Mouse (Mus musculus) stomach, postnatal 0 days (tissue): ENCODE results near the gene Afg1l. TPM values are rescaled to one million over a fixed set of nuclear protein-coding genes. Genes with fewer than 3 reads are reported as not detected.

Experiments
- ATAC-seq: fragments of 200-750 bp; cut with Nextera tagmentation; 2 replicates; pipeline ENCODE4 v1.8.0; 2017; ENCODE audit not compliant: low FRiP score, low TSS enrichment
- DNase-seq: peaks from one replicate; pipeline ENCODE4 v3.0.0-alpha.2; 2016; ENCODE audit warnings: low spot score
- H3K27ac ChIP-seq: fragments of 300-500 bp; sonication (generic); replicated peaks from 2 replicates; pipeline ENCODE4 v1.5.1; 2014; ENCODE audit warnings: mild to moderate bottlenecking, control low read depth
- H3K27me3 ChIP-seq: fragments of 300-500 bp; sonication (generic); 2 replicates; pipeline ENCODE4 v1.6.1; 2014; ENCODE audit warnings: low read length; ENCODE audit not compliant: control insufficient read depth, insufficient read depth
- H3K36me3 ChIP-seq: fragments of 300-500 bp; sonication (generic); 2 replicates; pipeline ENCODE4 v1.6.1; 2014; ENCODE audit warnings: low read length, mixed read lengths; ENCODE audit not compliant: control insufficient read depth, insufficient read depth
- H3K4me1 ChIP-seq: fragments of 300-500 bp; sonication (generic); replicated peaks from 2 replicates; pipeline ENCODE4 v1.6.1; 2014; ENCODE audit warnings: antibody characterized with exemption; ENCODE audit not compliant: control insufficient read depth, insufficient read depth
- H3K4me2 ChIP-seq: fragments of 300-500 bp; sonication (generic); replicated peaks from 2 replicates; pipeline ENCODE4 v1.6.1; 2014; ENCODE audit warnings: low read depth, mild to moderate bottlenecking, control low read depth, moderate library complexity
- H3K4me3 ChIP-seq: fragments of 300-500 bp; sonication (generic); 2 replicates; pipeline ENCODE4 v1.5.1; 2014; ENCODE audit warnings: low read depth, low read length, control low read depth
- H3K9ac ChIP-seq: fragments of 300-500 bp; sonication (generic); 2 replicates; pipeline ENCODE4 v1.6.1; 2014; ENCODE audit warnings: mild to moderate bottlenecking, low read length, control low read depth, mixed read lengths
- H3K9me3 ChIP-seq: fragments of 300-500 bp; sonication (generic); 2 replicates; pipeline ENCODE4 v1.6.1; 2016; ENCODE audit warnings: low read length; ENCODE audit not compliant: control insufficient read depth
- CTCF ChIP-seq: IDR thresholded peaks from 2 replicates; pipeline ENCODE4 v1.5.1; 2016; ENCODE audit warnings: antibody characterized with exemption, low read depth, mild to moderate bottlenecking, moderate library complexity
- EP300 ChIP-seq: optimal IDR thresholded peaks from 2 replicates; pipeline ENCODE3; 2016; ENCODE audit warnings: antibody characterized with exemption
- WGBS: fragments of 180-500 bp; shearing (Covaris S2); extraction: QIAGEN DNeasy Blood & Tissue Kit; methylation state at CpG from one replicate; pipeline ENCODE4 v1.1.7; 2014; 5-methylcytosine and 5-hydroxymethylcytosine counted together
- polyA plus RNA-seq: library from polyadenylated mRNA; unstranded; fragments of >200 nt; fragmentation: Nextera tagmentation; extraction: Ambion mirVana; gene quantifications from 2 replicates; pipeline ENCODE4 v1.2.1, GENCODE M21; 2015

Gene Afg1l
- polyA plus RNA-seq, 1 experiment from 2014 or later = 6.4 TPM

GRCm38 (mm10) chr10:42323978-42324377, 154.4 kb downstream of the Afg1l start:
- Histone ChIP-seq H3K9me3 (no peaks in the 10 kb centered on the region), H3K36me3 (no peaks in the 10 kb centered on the region; the same call in 1 of the 2 replicates), H3K9ac (no peak overlapping the region), H3K27me3 (no peaks in the 10 kb centered on the region), H3K4me1 (no peaks in the 10 kb centered on the region), H3K4me2 (no peak overlapping the region), H3K27ac (no peak overlapping the region), H3K4me3 (no peak overlapping the region)
- no peak for ATAC-seq
- DNase-seq = no peak
- no peak for TF ChIP-seq EP300
- TF ChIP-seq CTCF = no peak

DNA sequence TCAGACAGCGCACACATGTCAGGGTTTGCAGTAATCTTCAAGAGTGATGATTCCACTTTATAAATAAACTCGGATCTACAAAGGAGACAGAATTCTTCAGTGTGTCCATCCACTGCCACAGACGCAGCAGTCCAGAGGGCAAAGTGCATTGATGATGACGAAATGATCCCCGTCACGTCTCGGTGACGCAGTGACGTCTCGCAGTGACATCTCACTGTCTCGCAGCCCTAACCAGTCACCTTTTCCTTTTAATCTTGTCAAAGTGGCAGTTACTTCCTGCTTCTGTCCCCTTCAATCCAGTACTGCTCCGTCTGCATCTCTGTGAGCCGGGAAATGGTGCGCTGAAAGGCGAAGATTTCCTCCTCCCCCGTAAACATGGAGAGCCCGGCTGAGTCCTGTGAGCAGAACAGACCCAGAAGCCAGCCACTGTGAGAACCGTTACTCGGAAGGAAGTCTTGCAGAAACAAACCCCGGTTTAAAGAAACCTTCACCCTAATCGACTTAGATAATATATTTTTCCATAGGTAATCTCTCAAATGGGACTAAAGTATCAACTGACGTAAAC, 165.1 kb downstream of the Afg1l start:
- H3K27me3 ChIP-seq = no peaks in the 10 kb centered on the region
- H3K4me3 ChIP-seq = no peak overlapping the region
- no peaks in the 10 kb centered on the region; the same call in 1 of the 2 replicates for H3K36me3 ChIP-seq
- TF ChIP-seq CTCF (no peak), EP300 (no peak)
- WGBS = 65% methylated on average over 22 of the region's 22 CpGs
- no peak for DNase-seq
- no peak overlapping the region for H3K27ac ChIP-seq
- H3K9ac ChIP-seq = no peak overlapping the region
- no peak overlapping the region for H3K4me2 ChIP-seq
- no peaks in the 10 kb centered on the region for H3K4me1 ChIP-seq
- ATAC-seq = no peak
- H3K9me3 ChIP-seq = no peaks in the 10 kb centered on the region

GRCm38 (mm10) chr10:42312557-42312956, 165.8 kb downstream of the Afg1l start:
- H3K27ac ChIP-seq = no peak overlapping the region
- TF ChIP-seq EP300 (no peak), CTCF (no peak)
- ATAC-seq = no peak
- no peak overlapping the region for H3K9ac ChIP-seq
- no peaks in the 10 kb centered on the region for H3K4me1 ChIP-seq
- 47% methylated on average over 1 of the region's 1 CpGs for WGBS
- H3K27me3 ChIP-seq = no peaks in the 10 kb centered on the region
- H3K9me3 ChIP-seq = no peaks in the 10 kb centered on the region
- no peak for DNase-seq
- no peak overlapping the region for H3K4me2 ChIP-seq
- H3K36me3 ChIP-seq = no peaks in the 10 kb centered on the region
- no peak overlapping the region for H3K4me3 ChIP-seq

DNA sequence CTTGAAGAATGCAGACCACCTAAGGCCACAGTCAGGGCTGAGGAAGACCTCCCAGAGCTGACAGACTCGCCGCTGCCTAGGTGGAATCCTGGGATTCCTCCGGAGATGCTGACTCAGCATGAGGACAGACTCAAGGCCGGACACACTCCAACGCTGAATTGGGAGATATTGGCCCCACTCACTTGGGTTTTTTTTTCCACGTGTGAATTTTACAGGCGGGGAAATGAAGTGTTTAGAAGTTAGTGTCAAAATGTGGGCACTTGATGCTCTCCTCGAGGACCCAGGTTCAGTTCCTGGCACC, 169.7 kb downstream of the Afg1l start:
- H3K27me3 ChIP-seq = no peaks in the 10 kb centered on the region
- peak overlapping the region; percentile 57 for H3K4me2 ChIP-seq
- no peaks in the 10 kb centered on the region for H3K4me1 ChIP-seq
- H3K27ac ChIP-seq = no peak overlapping the region
- 33% methylated on average over 8 of the region's 8 CpGs for WGBS
- H3K36me3 ChIP-seq = no peaks in the 10 kb centered on the region
- H3K4me3 ChIP-seq = peak overlapping the region; percentile 24
- no peak for TF ChIP-seq EP300
- TF ChIP-seq CTCF = no peak
- DNase-seq (no peak), ATAC-seq (no peak)
- no peak overlapping the region for H3K9ac ChIP-seq
- H3K9me3 ChIP-seq = no peaks in the 10 kb centered on the region

DNA sequence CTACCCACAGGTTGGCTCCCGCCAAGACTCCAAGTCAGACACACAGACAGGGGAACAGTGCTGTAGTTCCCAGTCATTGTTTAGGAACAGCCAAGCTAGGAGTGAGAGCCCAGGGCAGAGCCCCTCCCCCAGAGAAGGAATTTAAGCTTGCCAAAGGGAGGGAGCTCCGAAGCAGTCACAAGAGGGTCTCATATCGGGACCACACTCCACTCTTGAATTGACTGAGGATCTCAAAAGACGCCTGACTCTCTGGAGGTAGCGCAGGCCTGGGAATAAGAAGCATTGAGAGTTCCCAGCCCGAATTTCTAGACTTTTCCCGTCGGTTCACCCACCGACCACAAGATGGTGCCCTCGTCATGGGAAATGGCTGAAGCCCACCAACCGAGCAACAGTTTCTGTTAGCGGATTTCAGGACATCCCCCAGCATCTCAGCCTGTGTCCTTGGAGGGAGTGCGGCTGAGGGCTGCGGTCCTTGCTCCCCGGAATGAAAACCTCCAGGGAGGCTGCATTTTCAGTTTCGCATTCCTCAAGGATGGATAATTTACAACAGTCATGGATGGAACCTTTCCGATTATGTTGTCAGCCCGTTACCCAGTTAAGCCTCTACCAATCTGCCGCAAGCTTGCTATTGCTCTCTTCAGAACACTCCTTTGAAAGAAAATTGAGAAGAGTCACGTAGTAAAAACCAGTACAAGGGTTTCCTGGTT, 170.2 kb downstream of the Afg1l start:
- ATAC-seq = peak; percentile 47; the same call in 1 of the 2 replicates
- no peaks in the 10 kb centered on the region for H3K27me3 ChIP-seq
- no peak overlapping the region for H3K27ac ChIP-seq
- peak overlapping the region; percentile 57 for H3K4me2 ChIP-seq
- WGBS = 10% methylated on average over 20 of the region's 20 CpGs
- peak; percentile 67 for DNase-seq
- H3K9ac ChIP-seq = no peak overlapping the region
- no peaks in the 10 kb centered on the region for H3K4me1 ChIP-seq
- TF ChIP-seq EP300 = no peak
- peak; percentile 91 for TF ChIP-seq CTCF
- H3K9me3 ChIP-seq = no peaks in the 10 kb centered on the region
- H3K36me3 ChIP-seq = no peaks in the 10 kb centered on the region
- peak overlapping the region; percentile 24 for H3K4me3 ChIP-seq

GRCm38 (mm10) chr10:42306422-42306821, 171.9 kb downstream of the Afg1l start:
- Histone ChIP-seq H3K9ac (no peak overlapping the region), H3K27ac (no peak overlapping the region), H3K36me3 (no peaks in the 10 kb centered on the region), H3K4me3 (no peak overlapping the region), H3K9me3 (no peaks in the 10 kb centered on the region), H3K4me2 (no peak overlapping the region), H3K27me3 (no peaks in the 10 kb centered on the region), H3K4me1 (no peaks in the 10 kb centered on the region)
- DNase-seq (no peak), ATAC-seq (no peak)
- WGBS = 84% methylated on average over 8 of the region's 8 CpGs
- no peak for TF ChIP-seq CTCF
- no peak for TF ChIP-seq EP300
